Mouse (Mus musculus): ENCODE measurements around the gene Qrich2. TPM values are rescaled to one million over a fixed set of nuclear protein-coding genes. Genes with fewer than 3 reads are reported as not detected.

Qrich2 gene
- polyA plus RNA-seq, 1 experiment from 2014 or later = not detected

- Histone ChIP-seq H3K4me3 (no peak overlapping the region), H3K9me3 (no peaks in the 10 kb centered on the region), H3K27ac (no peak overlapping the region), H3K36me3 (no peaks in the 10 kb centered on the region), H3K4me2 (no peak overlapping the region), H3K27me3 (no peaks in the 10 kb centered on the region), H3K4me1 (peaks cover 10% of the 10 kb centered on the region), H3K9ac (no peak overlapping the region)
- ATAC-seq (ENCODE audit: borderline replicate concordance, extremely low read depth, low FRiP score, low TSS enrichment) = no peak
- WGBS = 64% methylated on average over 10 of the region's 10 CpGs
These were observed 42.0 kb downstream of the Qrich2 start for GRCm38 (mm10) chr11:116423782-116424620.

DNA sequence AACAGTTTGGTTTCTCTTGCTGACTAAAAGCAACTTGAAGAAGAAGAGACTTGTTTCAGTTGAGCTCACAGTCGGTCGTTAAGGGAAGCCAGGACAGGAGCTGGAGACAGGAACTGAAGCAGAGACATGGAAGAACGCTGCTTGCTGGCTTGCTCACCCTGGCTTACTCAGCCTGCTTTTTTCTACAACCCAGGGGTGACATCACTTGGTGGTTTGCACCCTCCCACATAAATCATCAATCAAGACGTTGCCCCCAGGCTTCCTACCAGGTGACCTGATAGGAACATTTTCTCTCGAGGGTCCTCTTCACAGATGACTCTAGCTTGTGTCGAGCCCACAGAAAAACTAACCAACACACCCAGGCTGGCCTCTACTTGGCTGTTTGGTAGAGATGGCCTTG, 42.8 kb downstream of the Qrich2 start:
- Histone ChIP-seq H3K4me3 (no peak overlapping the region), H3K36me3 (no peaks in the 10 kb centered on the region), H3K4me1 (peaks cover 11% of the 10 kb centered on the region), H3K4me2 (no peak overlapping the region), H3K27ac (no peak overlapping the region), H3K27me3 (no peaks in the 10 kb centered on the region), H3K9ac (no peak overlapping the region), H3K9me3 (no peaks in the 10 kb centered on the region)
- WGBS = 64% methylated on average over 6 of the region's 6 CpGs
- ATAC-seq (ENCODE audit: borderline replicate concordance, extremely low read depth, low FRiP score, low TSS enrichment) = no peak

DNA sequence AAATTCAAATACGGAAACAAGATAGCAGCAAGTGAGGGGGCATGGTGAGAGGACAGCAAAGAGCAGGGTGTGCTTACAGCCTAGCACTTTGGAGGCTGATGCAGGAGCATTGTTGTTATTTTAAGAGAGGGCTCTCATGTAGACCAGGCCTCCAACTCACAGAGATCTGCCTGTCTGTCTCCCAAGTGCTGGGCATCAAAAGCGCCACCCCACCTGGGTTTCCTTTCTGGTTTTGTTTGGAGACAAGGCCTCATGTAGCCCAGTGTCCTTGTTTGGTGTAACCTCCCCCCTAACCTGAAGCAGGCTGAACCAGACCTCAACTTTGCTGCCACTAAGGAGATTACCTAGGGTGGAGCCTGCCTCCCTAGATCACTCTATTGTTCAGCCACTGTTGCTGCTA, 43.5 kb downstream of the Qrich2 start:
- no peak overlapping the region for H3K4me2 ChIP-seq
- no peaks in the 10 kb centered on the region for H3K36me3 ChIP-seq
- ATAC-seq (ENCODE audit: borderline replicate concordance, extremely low read depth, low FRiP score, low TSS enrichment) = no peak
- H3K27me3 ChIP-seq = no peaks in the 10 kb centered on the region
- H3K9ac ChIP-seq = no peak overlapping the region
- peaks cover 18% of the 10 kb centered on the region for H3K4me1 ChIP-seq
- no peak overlapping the region for H3K4me3 ChIP-seq
- H3K27ac ChIP-seq = no peak overlapping the region
- WGBS = 87% methylated on average over 2 of the region's 2 CpGs
- H3K9me3 ChIP-seq = no peaks in the 10 kb centered on the region

DNA sequence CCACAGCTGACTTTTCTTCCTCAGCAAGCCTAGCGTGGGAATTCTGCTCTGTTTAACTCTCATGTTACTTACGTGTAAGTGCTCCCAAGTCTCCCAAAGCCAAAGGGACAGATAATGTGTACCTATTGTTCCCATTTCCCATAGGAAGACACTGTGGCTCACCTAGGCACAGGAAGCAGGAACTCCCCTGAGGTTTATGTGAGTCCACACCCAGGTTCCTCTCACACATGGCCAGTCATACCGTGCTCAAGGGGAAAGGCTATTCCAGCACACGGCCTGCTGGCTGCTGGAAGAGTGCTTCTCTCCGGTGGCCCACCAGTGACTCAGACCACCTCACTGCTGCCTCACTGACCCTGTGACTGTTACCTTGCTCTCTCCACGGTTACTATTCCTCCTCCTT, 44.9 kb downstream of the Qrich2 start:
- H3K4me2 ChIP-seq = no peak overlapping the region
- no peaks in the 10 kb centered on the region for H3K9me3 ChIP-seq
- no peak overlapping the region for H3K9ac ChIP-seq
- H3K27me3 ChIP-seq = no peaks in the 10 kb centered on the region
- WGBS = 64% methylated on average over 6 of the region's 6 CpGs
- H3K36me3 ChIP-seq = no peaks in the 10 kb centered on the region
- no peak for ATAC-seq (ENCODE audit: borderline replicate concordance, extremely low read depth, low FRiP score, low TSS enrichment)
- H3K4me1 ChIP-seq = peaks cover 19% of the 10 kb centered on the region
- H3K4me3 ChIP-seq = no peak overlapping the region
- no peak overlapping the region for H3K27ac ChIP-seq

GRCm38 (mm10) chr11:116418841-116419462, 47.1 kb downstream of the Qrich2 start:
- Histone ChIP-seq H3K4me1 (peaks cover 13% of the 10 kb centered on the region), H3K27me3 (no peaks in the 10 kb centered on the region), H3K36me3 (no peaks in the 10 kb centered on the region), H3K9ac (no peak overlapping the region), H3K4me2 (no peak overlapping the region), H3K9me3 (no peaks in the 10 kb centered on the region), H3K4me3 (no peak overlapping the region), H3K27ac (peak overlapping the region; percentile 50; the same call in 1 of the 2 replicates)
- ATAC-seq (ENCODE audit: borderline replicate concordance, extremely low read depth, low FRiP score, low TSS enrichment) = no peak
- 51% methylated on average over 6 of the region's 6 CpGs for WGBS

- Histone ChIP-seq H3K36me3 (no peaks in the 10 kb centered on the region), H3K4me2 (no peak overlapping the region), H3K27ac (peak overlapping the region; percentile 50), H3K9ac (no peak overlapping the region), H3K4me1 (peaks cover 16% of the 10 kb centered on the region), H3K4me3 (no peak overlapping the region), H3K9me3 (no peaks in the 10 kb centered on the region), H3K27me3 (no peaks in the 10 kb centered on the region)
- peak; percentile 71; the same call in 1 of the 2 replicates for ATAC-seq (ENCODE audit: borderline replicate concordance, extremely low read depth, low FRiP score, low TSS enrichment)
- 2% methylated on average over 2 of the region's 2 CpGs for WGBS
These were observed 47.7 kb downstream of the Qrich2 start for GRCm38 (mm10) chr11:116418194-116418840.

GRCm38 (mm10) chr11:116417054-116417453, 49.0 kb downstream of the Qrich2 start:
- peaks cover 22% of the 10 kb centered on the region for H3K4me1 ChIP-seq
- H3K4me2 ChIP-seq = no peak overlapping the region
- no peak for ATAC-seq (ENCODE audit: borderline replicate concordance, extremely low read depth, low FRiP score, low TSS enrichment)
- H3K36me3 ChIP-seq = no peaks in the 10 kb centered on the region
- no peaks in the 10 kb centered on the region for H3K9me3 ChIP-seq
- no peak overlapping the region for H3K27ac ChIP-seq
- no peak overlapping the region for H3K9ac ChIP-seq
- 81% methylated on average over 5 of the region's 5 CpGs for WGBS
- H3K4me3 ChIP-seq = no peak overlapping the region
- H3K27me3 ChIP-seq = no peaks in the 10 kb centered on the region

- no peak for ATAC-seq (ENCODE audit: borderline replicate concordance, extremely low read depth, low FRiP score, low TSS enrichment)
- Histone ChIP-seq H3K27ac (no peak overlapping the region), H3K9ac (no peak overlapping the region)
These were observed 49.7 kb downstream of the Qrich2 start for GRCm38 (mm10) chr11:116416196-116416943.

GRCm38 (mm10) chr11:116413631-116414022, 52.4 kb downstream of the Qrich2 start:
- H3K36me3 ChIP-seq = no peaks in the 10 kb centered on the region
- peak overlapping the region; percentile 97 for H3K4me2 ChIP-seq
- 63% methylated on average over 4 of the region's 4 CpGs for WGBS
- peak overlapping the region; percentile 57 for H3K9ac ChIP-seq
- H3K9me3 ChIP-seq = no peaks in the 10 kb centered on the region
- peak overlapping the region; percentile 69 for H3K4me3 ChIP-seq
- H3K27ac ChIP-seq = 0 out of 2 replicates have a peak overlapping the region, but pooled peaks have one; percentile 51
- no peaks in the 10 kb centered on the region for H3K27me3 ChIP-seq
- no peak for ATAC-seq (ENCODE audit: borderline replicate concordance, extremely low read depth, low FRiP score, low TSS enrichment)
- peaks cover 30% of the 10 kb centered on the region for H3K4me1 ChIP-seq

More at GRCm38 (mm10) chr11:116416196-116416943, 49.7 kb downstream of the Qrich2 start:
- Histone ChIP-seq H3K4me2 (no peak overlapping the region), H3K27me3 (no peaks in the 10 kb centered on the region), H3K4me3 (no peak overlapping the region), H3K9me3 (no peaks in the 10 kb centered on the region), H3K4me1 (peaks cover 27% of the 10 kb centered on the region), H3K36me3 (no peaks in the 10 kb centered on the region)
- WGBS = 54% methylated on average over 6 of the region's 6 CpGs

- H3K27ac ChIP-seq = peak within 1 kb of the TSS; percentile 51
- no peaks in the 10 kb centered on the region for H3K27me3 ChIP-seq
- ATAC-seq (ENCODE audit: borderline replicate concordance, extremely low read depth, low FRiP score, low TSS enrichment) = peak; percentile 90
- peak within 1 kb of the TSS; percentile 97 for H3K4me2 ChIP-seq
- peaks cover 24% of the 10 kb centered on the region for H3K4me1 ChIP-seq
- peak within 1 kb of the TSS; percentile 69 for H3K4me3 ChIP-seq
- peak within 1 kb of the TSS; percentile 57 for H3K9ac ChIP-seq
- WGBS = 3% methylated on average over 54 of the region's 82 CpGs
- H3K9me3 ChIP-seq = no peaks in the 10 kb centered on the region
- no peaks in the 10 kb centered on the region for H3K36me3 ChIP-seq
These were observed 53.0 kb downstream of the Qrich2 start, which contains the start of gene Rnf157 for GRCm38 (mm10) chr11:116412904-116413630. Rnf157 (minus strand) TSS chr11:116413032.

Data from lung, embryonic 15.5 days (tissue).